Mouse (Mus musculus) testis, adult 2 months (tissue): Measurements from ENCODE around the gene Cwc22. TPM values are rescaled to one million over a fixed set of nuclear protein-coding genes. Genes with fewer than 3 reads are reported as not detected.
A peak's percentile ranks its signal among the peaks of the same experiment; 100 is the strongest.

Source experiments
- H3K27ac ChIP-seq: fragments of 200-500 bp; 2 replicates; pipeline ENCODE4 v1.5.1; 2012; ENCODE audit warnings: low read depth, low read length; ENCODE audit not compliant: control insufficient read depth, insufficient read depth
- H3K27me3 ChIP-seq: fragments of 200-500 bp; 2 replicates; pipeline ENCODE4 v1.6.1; 2012; ENCODE audit warnings: mild to moderate bottlenecking, low read length, moderate library complexity; ENCODE audit not compliant: control insufficient read depth, insufficient read depth
- H3K36me3 ChIP-seq: fragments of 200-500 bp; 2 replicates; pipeline ENCODE4 v1.6.1; 2012; ENCODE audit warnings: mild to moderate bottlenecking, low read length; ENCODE audit not compliant: control insufficient read depth, insufficient read depth
- H3K4me1 ChIP-seq: fragments of 200-500 bp; 2 replicates; pipeline ENCODE4 v1.6.1; 2012; ENCODE audit warnings: low read length; ENCODE audit not compliant: control insufficient read depth, insufficient read depth
- H3K4me3 ChIP-seq: fragments of 200-500 bp; 2 replicates; pipeline ENCODE4 v1.5.1; 2012; ENCODE audit warnings: low read depth, mild to moderate bottlenecking, low read length, moderate library complexity, mixed read lengths; ENCODE audit not compliant: control insufficient read depth
- CTCF ChIP-seq: fragments of 200-500 bp; IDR thresholded peaks from 2 replicates; pipeline ENCODE4 v1.5.1; 2012; ENCODE audit warnings: low read depth, mild to moderate bottlenecking, inconsistent platforms, low read length, moderate library complexity; ENCODE audit not compliant: control insufficient read depth, insufficient read depth, insufficient replicate concordance
- POLR2A ChIP-seq: fragments of 200-500 bp; IDR thresholded peaks from 2 replicates; pipeline ENCODE4 v1.6.1; 2012; ENCODE audit warnings: low read depth, mild to moderate bottlenecking, inconsistent platforms, low read length, moderate library complexity; ENCODE audit not compliant: control insufficient read depth
- polyA plus RNA-seq: library from polyadenylated mRNA; depleted of rRNA; stranded (reverse); fragments of >200 nt; gene quantifications from 2 replicates; pipeline ENCODE4 v1.2.3, GENCODE M21; 2012

Gene Cwc22
- polyA plus RNA-seq, 1 experiment, result 3.5 TPM

GRCm38 (mm10) chr2:77873806-77874205 is 72.4 kb downstream of the Cwc22 start:
- Histone ChIP-seq H3K4me1 (no peaks in the 10 kb centered on the region), H3K36me3 (no peaks in the 10 kb centered on the region), H3K27me3 (no peaks in the 10 kb centered on the region), H3K4me3 (no peak overlapping the region), H3K27ac (no peak overlapping the region)
- TF ChIP-seq POLR2A (no peak), CTCF (no peak)

GRCm38 (mm10) chr2:77872676-77873075 is 73.5 kb downstream of the Cwc22 start:
- no peaks in the 10 kb centered on the region for H3K4me1 ChIP-seq

GRCm38 (mm10) chr2:77871146-77871545 is 75.0 kb downstream of the Cwc22 start:
- Histone ChIP-seq H3K36me3 (no peaks in the 10 kb centered on the region), H3K4me1 (no peaks in the 10 kb centered on the region), H3K27me3 (no peaks in the 10 kb centered on the region), H3K4me3 (no peak overlapping the region), H3K27ac (no peak overlapping the region)
- TF ChIP-seq CTCF (no peak), POLR2A (no peak)

More at GRCm38 (mm10) chr2:77872676-77873075, 73.5 kb downstream of the Cwc22 start:
- Histone ChIP-seq H3K27ac (no peak overlapping the region), H3K27me3 (no peaks in the 10 kb centered on the region), H3K4me3 (no peak overlapping the region), H3K36me3 (no peaks in the 10 kb centered on the region)
- no peak for TF ChIP-seq POLR2A
- TF ChIP-seq CTCF, result no peak

- H3K27ac ChIP-seq, result no peak overlapping the region
- TF ChIP-seq CTCF (no peak), POLR2A (no peak)
- no peak overlapping the region for H3K4me3 ChIP-seq
- H3K27me3 ChIP-seq, result no peaks in the 10 kb centered on the region
- H3K4me1 ChIP-seq, result no peaks in the 10 kb centered on the region
- H3K36me3 ChIP-seq, result no peaks in the 10 kb centered on the region
These were observed 76.4 kb downstream of the Cwc22 start for GRCm38 (mm10) chr2:77869729-77870280.

GRCm38 (mm10) chr2:77863934-77864333 is 82.2 kb downstream of the Cwc22 start:
- no peaks in the 10 kb centered on the region for H3K27me3 ChIP-seq
- peak overlapping the region; percentile 33; the same call in 1 of the 2 replicates for H3K4me3 ChIP-seq
- H3K4me1 ChIP-seq, result no peaks in the 10 kb centered on the region; the same call in 1 of the 2 replicates
- H3K27ac ChIP-seq, result no peak overlapping the region
- no peaks in the 10 kb centered on the region for H3K36me3 ChIP-seq
- TF ChIP-seq CTCF (no peak), POLR2A (no peak)

- no peak overlapping the region for H3K27ac ChIP-seq
- H3K4me3 ChIP-seq, result peak overlapping the region; percentile 33
- no peaks in the 10 kb centered on the region for H3K27me3 ChIP-seq
These were observed 82.7 kb downstream of the Cwc22 start for GRCm38 (mm10) chr2:77863522-77863921.

GRCm38 (mm10) chr2:77841464-77841863 is 104.7 kb downstream of the Cwc22 start:
- Histone ChIP-seq H3K36me3 (no peaks in the 10 kb centered on the region), H3K4me1 (peaks cover 4% of the 10 kb centered on the region), H3K27me3 (no peaks in the 10 kb centered on the region), H3K4me3 (no peak overlapping the region), H3K27ac (no peak overlapping the region)
- TF ChIP-seq POLR2A (no peak), CTCF (no peak)

More at GRCm38 (mm10) chr2:77863522-77863921, 82.7 kb downstream of the Cwc22 start:
- no peaks in the 10 kb centered on the region; the same call in 1 of the 2 replicates for H3K4me1 ChIP-seq
- TF ChIP-seq CTCF (no peak), POLR2A (no peak)
- no peaks in the 10 kb centered on the region for H3K36me3 ChIP-seq

- H3K27ac ChIP-seq, result peak overlapping the region; percentile 50; the same call in 1 of the 2 replicates
These were observed 106.6 kb downstream of the Cwc22 start for GRCm38 (mm10) chr2:77839587-77839986.

More at GRCm38 (mm10) chr2:77839587-77839986, 106.6 kb downstream of the Cwc22 start:
- Histone ChIP-seq H3K4me1 (peaks cover 4% of the 10 kb centered on the region), H3K36me3 (no peaks in the 10 kb centered on the region), H3K27me3 (no peaks in the 10 kb centered on the region), H3K4me3 (peak overlapping the region; percentile 60)
- TF ChIP-seq POLR2A (peak; percentile 72; the same call in 1 of the 2 replicates), CTCF (no peak)
